Mouse (Mus musculus): ENCODE results near the gene Gosr1. TPM values are rescaled to one million over a fixed set of nuclear protein-coding genes. Genes with fewer than 3 reads are reported as not detected.

Gosr1 gene
- polyA plus RNA-seq, 1 experiment = 0.34 TPM

DNA sequence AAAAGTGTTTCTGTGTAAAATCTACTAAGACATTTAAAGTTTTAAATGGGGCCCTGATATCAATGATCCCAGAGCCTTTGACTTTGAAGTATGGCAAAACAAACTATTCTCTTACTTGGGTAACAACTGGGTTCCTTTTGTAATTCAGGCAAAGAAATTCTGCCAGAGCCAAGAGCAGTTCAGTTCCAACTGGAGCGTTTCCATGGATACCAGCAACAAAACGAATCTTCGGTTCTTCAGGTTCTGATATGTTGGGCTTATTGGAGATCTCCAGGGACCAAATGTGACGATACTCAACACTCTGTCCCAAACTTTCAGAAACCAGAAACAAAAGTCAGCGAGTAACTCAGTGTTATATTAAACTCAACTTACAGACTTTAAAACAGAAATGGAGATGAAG, 31.9 kb upstream of the Gosr1 start:
- Histone ChIP-seq H3K9me3 (ENCODE audit: control insufficient read depth, low read length) (no peaks in the 10 kb centered on the region), H3K4me3 (replicated peaks) (no peak overlapping the region), H3K27me3 (ENCODE audit: control insufficient read depth) (no peaks in the 10 kb centered on the region), H3K36me3 (ENCODE audit: control insufficient read depth) (peaks cover 87% of the 10 kb centered on the region), H3K4me1 (ENCODE audit: control insufficient read depth) (no peaks in the 10 kb centered on the region)
- TF ChIP-seq TAL1 (IDR thresholded peaks at IDR 0.05; ENCODE audit: low read length) = no peak
- no peak for TF ChIP-seq GATA1 (IDR thresholded peaks at IDR 0.05; ENCODE audit: low read length)

DNA sequence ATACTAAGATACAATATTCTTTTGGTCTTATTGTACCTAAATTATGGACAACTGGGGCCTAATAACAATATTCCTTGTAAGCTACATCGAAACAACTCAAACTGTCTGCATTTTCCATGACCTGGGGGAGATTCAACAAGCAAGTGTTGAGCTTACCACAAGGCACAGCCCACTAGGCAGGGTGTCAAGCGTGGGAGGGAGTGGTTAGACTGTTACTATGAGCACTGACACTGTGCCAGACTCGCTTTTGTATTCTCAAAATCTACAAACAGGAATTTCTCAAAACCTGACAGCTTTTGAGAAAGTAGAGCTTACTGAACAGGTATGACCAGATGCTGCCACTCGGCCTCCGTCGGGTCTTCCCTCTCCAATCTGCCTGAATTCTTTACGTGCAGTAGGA, 28.0 kb upstream of the Gosr1 start:
- Histone ChIP-seq H3K27me3 (ENCODE audit: control insufficient read depth) (no peaks in the 10 kb centered on the region), H3K9me3 (ENCODE audit: control insufficient read depth, low read length) (no peaks in the 10 kb centered on the region), H3K36me3 (ENCODE audit: control insufficient read depth) (peaks cover 92% of the 10 kb centered on the region), H3K4me3 (replicated peaks) (no peak overlapping the region), H3K4me1 (ENCODE audit: control insufficient read depth) (no peaks in the 10 kb centered on the region)
- no peak for TF ChIP-seq TAL1 (IDR thresholded peaks at IDR 0.05; ENCODE audit: low read length)
- TF ChIP-seq GATA1 (IDR thresholded peaks at IDR 0.05; ENCODE audit: low read length) = no peak

DNA sequence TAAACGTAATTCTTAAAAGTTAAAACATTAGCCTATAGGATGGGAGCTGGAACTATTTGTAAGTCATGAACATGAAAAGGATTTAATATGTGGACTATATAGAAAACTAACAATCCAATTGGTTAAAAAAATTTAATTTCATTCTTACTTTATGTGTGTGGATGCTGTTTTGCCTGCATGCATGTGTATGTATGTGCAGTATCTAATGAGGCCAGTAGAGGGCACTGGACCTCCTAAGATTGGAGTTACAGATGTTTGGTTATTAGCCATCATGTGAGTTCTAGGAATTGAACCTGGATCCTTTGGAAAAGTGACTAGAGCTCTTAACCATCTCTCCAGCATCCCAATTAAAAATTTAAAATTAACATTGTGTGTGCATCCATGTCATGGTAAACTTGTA, 25.9 kb upstream of the Gosr1 start:
- Histone ChIP-seq H3K4me3 (replicated peaks) (no peak overlapping the region), H3K36me3 (ENCODE audit: control insufficient read depth) (peaks cover 97% of the 10 kb centered on the region), H3K27me3 (ENCODE audit: control insufficient read depth) (no peaks in the 10 kb centered on the region), H3K9me3 (ENCODE audit: control insufficient read depth, low read length) (no peaks in the 10 kb centered on the region), H3K4me1 (ENCODE audit: control insufficient read depth) (no peaks in the 10 kb centered on the region)
- TF ChIP-seq GATA1 (IDR thresholded peaks at IDR 0.05; ENCODE audit: low read length) (no peak), TAL1 (IDR thresholded peaks at IDR 0.05; ENCODE audit: low read length) (no peak)

DNA sequence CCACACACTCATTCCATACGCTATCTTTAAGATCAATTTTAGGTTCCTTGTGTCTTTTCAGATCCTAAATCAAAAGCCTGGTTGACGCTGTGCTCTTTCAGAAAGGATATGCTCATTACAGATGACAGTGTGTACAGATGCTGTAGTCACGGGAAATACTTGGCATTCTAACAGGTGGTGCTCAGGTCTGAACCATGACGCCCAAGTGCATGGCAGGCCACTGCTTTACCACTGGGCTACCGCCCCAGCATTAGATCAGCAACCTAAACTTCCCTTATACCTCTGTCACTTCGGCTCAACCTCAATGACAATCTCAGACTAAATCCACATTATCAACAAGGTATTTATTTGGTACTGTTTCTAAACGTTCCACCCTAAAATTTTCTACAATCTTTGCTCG, 12.2 kb upstream of the Gosr1 start:
- no peaks in the 10 kb centered on the region for H3K4me1 ChIP-seq (ENCODE audit: control insufficient read depth)
- H3K27me3 ChIP-seq (ENCODE audit: control insufficient read depth) = no peaks in the 10 kb centered on the region
- peaks cover 16% of the 10 kb centered on the region for H3K36me3 ChIP-seq (ENCODE audit: control insufficient read depth)
- TF ChIP-seq TAL1 (IDR thresholded peaks at IDR 0.05; ENCODE audit: low read length) (no peak), GATA1 (IDR thresholded peaks at IDR 0.05; ENCODE audit: low read length) (no peak)
- no peak overlapping the region for H3K4me3 ChIP-seq (replicated peaks)
- no peaks in the 10 kb centered on the region for H3K9me3 ChIP-seq (ENCODE audit: control insufficient read depth, low read length)

DNA sequence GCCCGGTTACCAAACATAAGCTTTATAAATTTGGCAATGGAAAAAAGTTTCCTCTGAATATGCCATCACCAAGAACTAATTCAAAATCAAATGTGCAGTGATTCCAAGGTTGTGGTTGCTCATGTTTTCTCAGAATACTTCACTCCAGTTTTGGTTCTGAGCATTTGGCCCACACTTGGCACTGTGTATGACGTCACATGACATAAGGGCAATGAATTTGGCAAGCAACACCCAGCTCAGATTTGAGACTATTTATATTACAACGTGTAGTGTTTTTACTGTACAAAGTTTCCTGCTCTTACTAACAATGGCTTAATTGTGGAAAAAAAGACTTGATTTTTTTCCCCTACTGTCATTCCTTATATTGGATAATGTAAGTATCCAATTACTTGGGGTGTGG, 10.4 kb upstream of the Gosr1 start:
- no peaks in the 10 kb centered on the region for H3K36me3 ChIP-seq (ENCODE audit: control insufficient read depth)
- no peaks in the 10 kb centered on the region for H3K4me1 ChIP-seq (ENCODE audit: control insufficient read depth)
- no peak overlapping the region for H3K4me3 ChIP-seq (replicated peaks)
- no peaks in the 10 kb centered on the region for H3K9me3 ChIP-seq (ENCODE audit: control insufficient read depth, low read length)
- TF ChIP-seq GATA1 (IDR thresholded peaks at IDR 0.05; ENCODE audit: low read length) = no peak
- no peak for TF ChIP-seq TAL1 (IDR thresholded peaks at IDR 0.05; ENCODE audit: low read length)
- no peaks in the 10 kb centered on the region for H3K27me3 ChIP-seq (ENCODE audit: control insufficient read depth)

DNA sequence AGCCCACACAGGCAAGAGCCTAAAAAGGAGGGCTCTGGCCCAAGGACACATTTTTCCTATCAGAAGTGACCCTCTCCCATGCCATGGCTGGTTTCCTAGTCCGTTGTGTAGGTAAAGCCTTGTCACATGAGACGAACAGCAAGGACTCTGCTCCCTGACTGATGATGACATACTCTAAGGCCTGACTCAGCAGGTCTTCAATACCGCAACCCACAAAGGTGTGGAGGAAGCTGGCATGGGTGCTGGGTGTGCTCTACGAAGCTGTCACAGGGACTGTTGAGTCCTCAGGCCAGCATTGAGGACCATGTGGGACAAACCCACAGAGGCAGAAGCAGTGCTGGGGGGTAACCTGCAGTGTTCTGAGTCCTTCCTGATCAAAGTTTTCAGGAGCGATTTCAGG, 7.2 kb upstream of the Gosr1 start:
- no peak overlapping the region for H3K4me3 ChIP-seq (replicated peaks)
- no peaks in the 10 kb centered on the region for H3K9me3 ChIP-seq (ENCODE audit: control insufficient read depth, low read length)
- no peaks in the 10 kb centered on the region for H3K36me3 ChIP-seq (ENCODE audit: control insufficient read depth)
- H3K4me1 ChIP-seq (ENCODE audit: control insufficient read depth) = no peaks in the 10 kb centered on the region
- H3K27me3 ChIP-seq (ENCODE audit: control insufficient read depth) = peaks cover 2% of the 10 kb centered on the region
- TF ChIP-seq GATA1 (IDR thresholded peaks at IDR 0.05; ENCODE audit: low read length) (no peak), TAL1 (IDR thresholded peaks at IDR 0.05; ENCODE audit: low read length) (no peak)

DNA sequence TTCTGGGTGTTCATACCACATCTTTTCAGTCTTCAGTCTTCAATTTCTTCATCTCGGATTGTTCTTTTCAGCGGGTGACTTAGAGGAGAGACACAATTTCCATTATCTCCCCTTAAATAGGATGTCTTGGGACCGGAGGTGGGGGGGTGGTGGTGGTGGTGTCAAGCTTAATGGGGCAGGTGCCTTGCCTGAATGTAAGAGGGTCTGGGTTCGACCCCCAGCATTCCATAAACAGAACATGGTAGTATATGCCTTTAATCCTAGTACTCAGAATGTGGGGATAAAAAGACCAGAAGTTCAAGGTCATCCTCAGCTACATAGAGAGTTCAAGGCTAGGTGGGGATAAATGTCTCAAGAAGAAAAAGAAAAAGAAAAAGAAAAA, 353 bp upstream of the Gosr1 start:
- Histone ChIP-seq H3K4me3 (replicated peaks) (peak overlapping the region; percentile 74), H3K36me3 (ENCODE audit: control insufficient read depth) (peaks cover 17% of the 10 kb centered on the region), H3K9me3 (ENCODE audit: control insufficient read depth, low read length) (no peaks in the 10 kb centered on the region), H3K4me1 (ENCODE audit: control insufficient read depth) (peaks cover 18% of the 10 kb centered on the region), H3K27me3 (ENCODE audit: control insufficient read depth) (peaks cover 5% of the 10 kb centered on the region)
- TF ChIP-seq GATA1 (IDR thresholded peaks at IDR 0.05; ENCODE audit: low read length) = no peak
- TF ChIP-seq TAL1 (IDR thresholded peaks at IDR 0.05; ENCODE audit: low read length) = no peak

DNA sequence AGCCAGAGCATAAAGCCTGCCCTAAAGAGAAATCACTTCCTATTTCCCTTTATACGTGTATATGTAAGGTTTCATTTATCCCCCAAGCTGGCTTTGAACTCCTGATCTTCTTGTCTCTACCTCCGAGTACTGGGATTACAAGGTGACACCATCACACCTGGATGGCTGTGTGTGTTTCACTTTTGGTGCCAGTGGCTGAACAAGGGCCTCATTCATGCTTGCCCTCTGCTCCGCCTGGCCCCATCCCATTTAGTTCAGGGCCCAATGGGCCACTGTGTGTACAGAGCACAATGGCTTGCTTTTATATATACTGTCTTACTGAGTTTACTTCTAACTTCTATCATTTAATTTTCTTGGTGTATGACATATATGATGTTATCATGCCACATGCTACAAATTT, 11.1 kb downstream of the Gosr1 start:
- Histone ChIP-seq H3K36me3 (ENCODE audit: control insufficient read depth) (peaks cover 80% of the 10 kb centered on the region), H3K4me1 (ENCODE audit: control insufficient read depth) (no peaks in the 10 kb centered on the region), H3K9me3 (ENCODE audit: control insufficient read depth, low read length) (no peaks in the 10 kb centered on the region), H3K27me3 (ENCODE audit: control insufficient read depth) (no peaks in the 10 kb centered on the region), H3K4me3 (replicated peaks) (no peak overlapping the region)
- no peak for TF ChIP-seq GATA1 (IDR thresholded peaks at IDR 0.05; ENCODE audit: low read length)
- TF ChIP-seq TAL1 (IDR thresholded peaks at IDR 0.05; ENCODE audit: low read length) = no peak

DNA sequence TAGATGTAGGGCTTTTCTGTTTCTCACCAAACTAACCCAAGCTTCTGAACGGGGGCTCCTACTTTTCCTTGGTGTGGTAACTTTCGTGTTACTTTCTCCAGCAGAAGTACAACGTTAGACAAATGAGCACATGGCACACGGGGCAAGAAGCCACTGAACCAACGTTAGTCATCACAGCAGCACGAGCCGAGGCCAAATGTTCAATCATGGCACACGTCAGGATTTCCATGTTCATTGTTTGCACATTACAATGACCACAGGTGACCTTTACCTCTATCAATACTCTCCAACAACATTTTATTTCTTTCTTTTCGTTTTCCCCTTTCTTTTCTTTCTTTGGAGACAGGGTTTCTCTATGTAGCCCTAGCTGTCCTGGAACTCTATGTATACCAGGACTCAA, 14.6 kb downstream of the Gosr1 start:
- Histone ChIP-seq H3K4me1 (ENCODE audit: control insufficient read depth) (no peaks in the 10 kb centered on the region), H3K27me3 (ENCODE audit: control insufficient read depth) (no peaks in the 10 kb centered on the region), H3K9me3 (ENCODE audit: control insufficient read depth, low read length) (no peaks in the 10 kb centered on the region), H3K36me3 (ENCODE audit: control insufficient read depth) (peaks cover 87% of the 10 kb centered on the region), H3K4me3 (replicated peaks) (no peak overlapping the region)
- TF ChIP-seq TAL1 (IDR thresholded peaks at IDR 0.05; ENCODE audit: low read length) = no peak
- no peak for TF ChIP-seq GATA1 (IDR thresholded peaks at IDR 0.05; ENCODE audit: low read length)

DNA sequence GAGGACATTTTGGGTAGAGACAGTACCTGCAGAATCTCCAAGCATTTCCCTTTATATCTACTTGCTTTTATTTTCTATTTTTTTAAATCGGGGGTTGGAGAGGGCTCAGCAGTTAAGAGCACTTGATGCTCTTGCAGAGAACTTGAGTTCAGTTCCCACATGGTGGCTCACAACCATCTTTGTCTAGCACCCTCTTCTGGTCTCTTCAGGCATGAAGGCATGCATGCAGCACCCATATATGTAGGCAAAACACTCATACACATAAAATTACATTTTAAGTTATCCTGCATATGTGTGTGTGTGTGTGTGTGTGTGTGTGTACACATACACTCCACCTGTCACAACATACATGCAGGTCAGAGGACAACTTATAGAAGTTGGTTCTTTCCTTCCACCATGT, 17.5 kb downstream of the Gosr1 start:
- no peaks in the 10 kb centered on the region for H3K9me3 ChIP-seq (ENCODE audit: control insufficient read depth, low read length)
- H3K4me1 ChIP-seq (ENCODE audit: control insufficient read depth) = no peaks in the 10 kb centered on the region
- H3K4me3 ChIP-seq (replicated peaks) = no peak overlapping the region
- H3K36me3 ChIP-seq (ENCODE audit: control insufficient read depth) = peaks cover 82% of the 10 kb centered on the region
- H3K27me3 ChIP-seq (ENCODE audit: control insufficient read depth) = no peaks in the 10 kb centered on the region
- no peak for TF ChIP-seq GATA1 (IDR thresholded peaks at IDR 0.05; ENCODE audit: low read length)
- no peak for TF ChIP-seq TAL1 (IDR thresholded peaks at IDR 0.05; ENCODE audit: low read length)

All from erythroblast, embryonic 14.5 days (primary cell).